Mouse (Mus musculus) forebrain, embryonic 15.5 days (tissue): ENCODE results near the gene Bgn. TPM values are rescaled to one million over a fixed set of nuclear protein-coding genes. Genes with fewer than 3 reads are reported as not detected.
A peak's percentile ranks its signal among the peaks of the same experiment; 100 is the strongest.

Source experiments
- ATAC-seq: fragments of 200-750 bp; cut with Nextera tagmentation; replicated peaks from 2 replicates; pipeline ENCODE4 v1.8.0; 2017; ENCODE audit warnings: mild to moderate bottlenecking, moderate TSS enrichment, moderate library complexity
- H3K27ac ChIP-seq: fragments of 300-500 bp; sonication (generic); replicated peaks from 2 replicates; pipeline ENCODE4 v1.5.1; 2015; ENCODE audit warnings: mild to moderate bottlenecking, inconsistent platforms
- H3K27me3 ChIP-seq: fragments of 300-500 bp; sonication (generic); 2 replicates; pipeline ENCODE4 v1.6.1; 2015; ENCODE audit warnings: inconsistent platforms
- H3K36me3 ChIP-seq: fragments of 300-500 bp; sonication (generic); 2 replicates; pipeline ENCODE4 v1.6.1; 2015; ENCODE audit warnings: mild to moderate bottlenecking, inconsistent platforms
- H3K4me1 ChIP-seq: fragments of 300-500 bp; sonication (generic); 2 replicates; pipeline ENCODE4 v1.6.1; 2015; ENCODE audit warnings: inconsistent platforms
- H3K4me2 ChIP-seq: fragments of 300-500 bp; sonication (generic); replicated peaks from 2 replicates; pipeline ENCODE4 v1.6.1; 2015; ENCODE audit warnings: mild to moderate bottlenecking, inconsistent platforms
- H3K4me3 ChIP-seq: fragments of 300-500 bp; sonication (generic); 2 replicates; pipeline ENCODE4 v1.5.1; 2015; ENCODE audit warnings: mild to moderate bottlenecking, inconsistent platforms
- H3K9ac ChIP-seq: fragments of 300-500 bp; sonication (generic); replicated peaks from 2 replicates; pipeline ENCODE4 v1.6.1; 2015; ENCODE audit warnings: mild to moderate bottlenecking, inconsistent platforms
- H3K9me3 ChIP-seq: fragments of 300-500 bp; sonication (generic); 2 replicates; pipeline ENCODE4 v1.6.1; 2016; ENCODE audit warnings: inconsistent platforms
- WGBS: fragments of 180-500 bp; shearing (Covaris S2); methylation state at CpG from one replicate; pipeline ENCODE4 v1.1.7; 2015; ENCODE audit warnings: mixed read lengths; 5-methylcytosine and 5-hydroxymethylcytosine counted together
- polyA plus RNA-seq: library from polyadenylated mRNA; unstranded; fragments of >200 nt; fragmentation: Nextera tagmentation; extraction: Ambion mirVana; gene quantifications from 2 replicates; pipeline ENCODE4 v1.2.1, GENCODE M21; 2015

Gene Bgn
- 12.8 and 13.4 TPM in 2 replicates for polyA plus RNA-seq

GRCm38 (mm10) chrX:73483484-73483810, at the start of gene Bgn:
TSS of gene Bgn (plus strand) at chrX:73483602.
- H3K4me3 ChIP-seq = no peak within 1 kb of the TSS
- WGBS = 34% methylated on average over 10 of the region's 14 CpGs
- no peak within 1 kb of the TSS for H3K4me2 ChIP-seq

GRCm38 (mm10) chrX:73435252-73435651, 48.1 kb upstream of the Bgn start, which contains the start of gene Trex2:
TSS of gene Trex2 (minus strand) at chrX:73435344.
- ATAC-seq = no peak
- Histone ChIP-seq H3K9me3 (no peaks in the 10 kb centered on the region), H3K4me3 (no peak within 1 kb of the TSS), H3K4me1 (no peaks in the 10 kb centered on the region), H3K27ac (no peak within 1 kb of the TSS), H3K36me3 (no peaks in the 10 kb centered on the region), H3K27me3 (no peaks in the 10 kb centered on the region), H3K4me2 (no peak within 1 kb of the TSS), H3K9ac (no peak within 1 kb of the TSS)
- 82% methylated on average over 11 of the region's 11 CpGs for WGBS

More at GRCm38 (mm10) chrX:73483484-73483810, at the start of gene Bgn:
- Histone ChIP-seq H3K4me1 (no peaks in the 10 kb centered on the region), H3K9me3 (no peaks in the 10 kb centered on the region), H3K27ac (no peak within 1 kb of the TSS), H3K9ac (no peak within 1 kb of the TSS), H3K36me3 (no peaks in the 10 kb centered on the region), H3K27me3 (no peaks in the 10 kb centered on the region)
- no peak for ATAC-seq

DNA sequence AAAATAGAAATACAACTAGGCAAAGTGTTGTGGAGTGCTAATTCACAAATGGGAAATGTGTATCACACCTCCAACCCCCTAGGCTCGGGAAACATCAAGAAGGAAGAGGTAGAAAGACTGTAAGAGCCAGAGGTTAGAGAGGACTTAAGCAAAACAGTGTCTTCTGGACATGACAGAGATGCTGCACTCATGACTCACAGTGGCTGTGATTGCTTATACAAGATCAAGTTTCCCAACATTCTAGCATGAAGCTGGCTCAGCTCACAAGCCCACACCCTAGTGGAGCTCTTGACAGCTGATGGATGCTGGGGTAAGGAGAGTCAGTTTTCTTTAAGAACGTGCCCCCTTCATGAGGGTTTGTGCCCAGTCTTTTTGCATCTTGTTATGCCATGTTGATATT, 42.0 kb upstream of the Bgn start:
- Histone ChIP-seq H3K27ac (no peak overlapping the region), H3K4me1 (no peaks in the 10 kb centered on the region), H3K4me3 (no peak overlapping the region), H3K9ac (no peak overlapping the region), H3K4me2 (no peak overlapping the region), H3K27me3 (no peaks in the 10 kb centered on the region), H3K36me3 (no peaks in the 10 kb centered on the region; the same call in 1 of the 2 replicates), H3K9me3 (no peaks in the 10 kb centered on the region)
- 68% methylated on average over 2 of the region's 2 CpGs for WGBS
- ATAC-seq = no peak

GRCm38 (mm10) chrX:73451949-73452348, 31.5 kb upstream of the Bgn start:
- H3K4me1 ChIP-seq = no peaks in the 10 kb centered on the region
- no peaks in the 10 kb centered on the region for H3K27me3 ChIP-seq
- no peak for ATAC-seq
- 30% methylated on average over 2 of the region's 2 CpGs for WGBS
- H3K4me3 ChIP-seq = no peak overlapping the region
- no peaks in the 10 kb centered on the region for H3K9me3 ChIP-seq
- H3K27ac ChIP-seq = no peak overlapping the region
- no peaks in the 10 kb centered on the region for H3K36me3 ChIP-seq
- H3K4me2 ChIP-seq = no peak overlapping the region
- no peak overlapping the region for H3K9ac ChIP-seq

- Histone ChIP-seq H3K27me3 (no peaks in the 10 kb centered on the region), H3K9me3 (no peaks in the 10 kb centered on the region), H3K4me2 (peak within 1 kb of the TSS; percentile 52), H3K4me3 (peak within 1 kb of the TSS; percentile 58), H3K36me3 (no peaks in the 10 kb centered on the region), H3K27ac (no peak within 1 kb of the TSS), H3K4me1 (peaks cover 6% of the 10 kb centered on the region), H3K9ac (peak within 1 kb of the TSS; percentile 54)
- WGBS = 18% methylated on average over 26 of the region's 26 CpGs
- ATAC-seq = peak; percentile 100
Measured at GRCm38 (mm10) chrX:73458877-73459392, 24.5 kb upstream of the Bgn start, which contains the start of gene Haus7. TSS of gene Haus7 (minus strand) at chrX:73459044.

DNA sequence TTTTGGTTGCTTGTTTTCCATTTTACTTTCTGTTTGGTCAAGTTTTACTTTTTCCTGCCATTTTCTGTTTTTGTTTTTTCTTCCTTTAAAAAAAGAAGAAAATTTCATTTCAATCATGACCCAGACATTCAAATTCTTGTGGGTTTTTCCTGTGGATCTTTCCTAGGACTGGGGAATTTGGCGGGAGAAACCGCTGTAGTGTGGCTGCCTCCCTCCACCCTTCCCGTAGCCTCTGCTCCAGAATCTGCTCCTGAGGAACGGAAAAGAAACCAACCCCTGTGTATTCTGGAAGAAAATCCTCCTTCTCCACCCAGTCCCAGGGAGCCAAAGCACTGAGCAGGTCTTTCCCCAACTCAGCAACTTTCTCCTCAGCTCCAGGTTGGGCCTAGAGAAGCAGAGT, 22.6 kb upstream of the Bgn start:
- whole genome bisulfite sequencing = 78% methylated on average over 4 of the region's 4 CpGs
- H3K4me1 ChIP-seq = peaks cover 6% of the 10 kb centered on the region
- no peaks in the 10 kb centered on the region for H3K36me3 ChIP-seq
- H3K27ac ChIP-seq = no peak overlapping the region
- H3K4me3 ChIP-seq = no peak overlapping the region
- H3K9me3 ChIP-seq = no peaks in the 10 kb centered on the region
- no peak for ATAC-seq
- H3K4me2 ChIP-seq = no peak overlapping the region
- no peaks in the 10 kb centered on the region for H3K27me3 ChIP-seq
- H3K9ac ChIP-seq = no peak overlapping the region

DNA sequence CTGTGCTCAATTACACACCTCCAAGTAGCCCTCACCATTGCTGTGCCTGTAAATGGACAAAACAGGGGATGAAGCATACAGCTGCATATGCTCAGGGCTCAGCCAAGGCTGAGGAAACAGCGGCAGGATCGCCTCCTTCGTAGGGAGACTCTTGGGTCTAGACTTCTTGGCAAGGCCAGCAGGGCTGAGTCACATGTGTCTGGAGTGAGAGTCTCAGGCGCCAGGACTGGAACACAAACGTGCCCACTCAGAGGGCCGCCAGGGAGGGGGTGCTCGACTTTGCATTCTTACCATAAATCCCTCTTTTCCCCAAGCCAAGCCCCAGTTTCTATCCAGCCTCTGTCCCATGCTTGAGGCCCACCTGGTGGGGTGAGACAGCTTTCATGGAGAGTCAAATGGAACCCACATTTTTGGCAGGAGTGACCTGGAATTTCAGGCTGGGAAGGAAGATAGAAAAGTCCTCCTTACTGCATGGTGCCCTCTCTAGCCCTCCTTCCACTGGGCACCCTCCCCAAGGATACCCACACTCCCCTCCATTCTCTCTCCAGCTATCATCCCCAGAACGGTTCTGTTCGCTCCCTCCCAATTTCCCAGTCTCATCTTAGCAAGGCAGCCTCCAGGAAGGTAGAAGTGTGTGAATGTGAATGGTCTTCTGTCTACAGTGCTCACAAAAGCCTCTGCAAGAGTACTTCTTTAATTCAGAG, 17.8 kb upstream of the Bgn start:
- Histone ChIP-seq H3K9me3 (no peaks in the 10 kb centered on the region), H3K9ac (no peak overlapping the region), H3K27me3 (no peaks in the 10 kb centered on the region), H3K36me3 (no peaks in the 10 kb centered on the region), H3K4me1 (no peaks in the 10 kb centered on the region), H3K4me3 (no peak overlapping the region), H3K4me2 (no peak overlapping the region), H3K27ac (no peak overlapping the region)
- WGBS = 65% methylated on average over 9 of the region's 9 CpGs
- no peak for ATAC-seq

- Histone ChIP-seq H3K4me2 (no peak overlapping the region), H3K4me1 (no peaks in the 10 kb centered on the region), H3K27ac (no peak overlapping the region), H3K9ac (no peak overlapping the region), H3K9me3 (no peaks in the 10 kb centered on the region), H3K36me3 (no peaks in the 10 kb centered on the region), H3K4me3 (no peak overlapping the region), H3K27me3 (no peaks in the 10 kb centered on the region)
- WGBS = 71% methylated on average over 5 of the region's 5 CpGs
- no peak for ATAC-seq
Measured at GRCm38 (mm10) chrX:73467446-73468241, 15.8 kb upstream of the Bgn start.

DNA sequence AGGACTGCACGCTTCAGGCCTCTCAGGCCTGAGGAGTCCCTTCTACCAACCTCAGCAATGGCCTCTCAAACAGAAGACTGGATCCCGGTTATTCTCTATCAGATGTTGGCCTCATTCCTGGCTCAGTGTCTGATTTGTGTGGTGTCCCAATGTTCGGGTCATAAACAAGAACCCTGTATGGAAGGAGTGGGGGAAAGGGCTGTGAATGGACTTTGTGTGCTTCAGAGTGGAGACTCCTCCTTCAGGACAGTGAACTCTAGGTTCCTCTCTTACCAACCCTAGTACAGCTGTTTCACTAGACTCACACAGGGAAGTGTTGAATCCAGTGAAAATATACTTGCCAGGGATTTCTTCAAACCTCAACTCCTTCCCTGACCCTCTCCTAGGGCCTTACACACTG, 15.1 kb upstream of the Bgn start:
- 79% methylated on average over 3 of the region's 3 CpGs for WGBS
- Histone ChIP-seq H3K36me3 (no peaks in the 10 kb centered on the region), H3K4me2 (no peak overlapping the region), H3K9ac (no peak overlapping the region), H3K9me3 (no peaks in the 10 kb centered on the region), H3K4me1 (no peaks in the 10 kb centered on the region), H3K27me3 (no peaks in the 10 kb centered on the region), H3K4me3 (no peak overlapping the region), H3K27ac (no peak overlapping the region)
- no peak for ATAC-seq

DNA sequence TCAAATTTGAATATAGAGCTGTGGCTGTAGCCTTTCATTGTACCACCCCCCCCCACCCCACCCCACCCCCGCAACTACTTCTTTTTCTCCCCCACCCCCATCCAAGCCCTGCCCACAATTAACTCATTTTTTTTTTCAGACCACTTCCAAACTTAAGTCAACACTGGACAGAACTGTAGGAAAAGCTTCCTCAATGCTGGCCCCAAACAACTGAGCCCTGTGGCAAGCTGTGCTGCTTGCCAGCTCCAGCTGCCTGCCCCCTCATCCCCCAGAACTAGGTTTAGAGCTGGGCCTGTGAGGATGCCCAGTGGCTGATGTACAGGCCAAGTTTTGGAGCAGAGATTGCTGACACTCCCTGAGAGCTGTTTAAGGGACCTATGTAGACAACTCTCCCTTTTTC, 14.7 kb upstream of the Bgn start:
- no peak overlapping the region for H3K4me2 ChIP-seq
- WGBS = 85% methylated on average over 1 of the region's 1 CpGs

GRCm38 (mm10) chrX:73471764-73472163, 11.6 kb upstream of the Bgn start:
- no peak for ATAC-seq
- no peaks in the 10 kb centered on the region for H3K27me3 ChIP-seq
- no peaks in the 10 kb centered on the region for H3K36me3 ChIP-seq
- no peak overlapping the region for H3K9ac ChIP-seq
- no peaks in the 10 kb centered on the region for H3K4me1 ChIP-seq
- no peaks in the 10 kb centered on the region for H3K9me3 ChIP-seq
- no peak overlapping the region for H3K4me3 ChIP-seq
- no peak overlapping the region for H3K27ac ChIP-seq
- WGBS = 88% methylated on average over 3 of the region's 3 CpGs
- no peak overlapping the region for H3K4me2 ChIP-seq

More for the DNA sequence above, 14.7 kb upstream of the Bgn start:
- Histone ChIP-seq H3K4me1 (no peaks in the 10 kb centered on the region), H3K27me3 (no peaks in the 10 kb centered on the region), H3K27ac (no peak overlapping the region), H3K4me3 (no peak overlapping the region), H3K9me3 (no peaks in the 10 kb centered on the region), H3K9ac (no peak overlapping the region), H3K36me3 (no peaks in the 10 kb centered on the region)
- ATAC-seq = no peak

DNA sequence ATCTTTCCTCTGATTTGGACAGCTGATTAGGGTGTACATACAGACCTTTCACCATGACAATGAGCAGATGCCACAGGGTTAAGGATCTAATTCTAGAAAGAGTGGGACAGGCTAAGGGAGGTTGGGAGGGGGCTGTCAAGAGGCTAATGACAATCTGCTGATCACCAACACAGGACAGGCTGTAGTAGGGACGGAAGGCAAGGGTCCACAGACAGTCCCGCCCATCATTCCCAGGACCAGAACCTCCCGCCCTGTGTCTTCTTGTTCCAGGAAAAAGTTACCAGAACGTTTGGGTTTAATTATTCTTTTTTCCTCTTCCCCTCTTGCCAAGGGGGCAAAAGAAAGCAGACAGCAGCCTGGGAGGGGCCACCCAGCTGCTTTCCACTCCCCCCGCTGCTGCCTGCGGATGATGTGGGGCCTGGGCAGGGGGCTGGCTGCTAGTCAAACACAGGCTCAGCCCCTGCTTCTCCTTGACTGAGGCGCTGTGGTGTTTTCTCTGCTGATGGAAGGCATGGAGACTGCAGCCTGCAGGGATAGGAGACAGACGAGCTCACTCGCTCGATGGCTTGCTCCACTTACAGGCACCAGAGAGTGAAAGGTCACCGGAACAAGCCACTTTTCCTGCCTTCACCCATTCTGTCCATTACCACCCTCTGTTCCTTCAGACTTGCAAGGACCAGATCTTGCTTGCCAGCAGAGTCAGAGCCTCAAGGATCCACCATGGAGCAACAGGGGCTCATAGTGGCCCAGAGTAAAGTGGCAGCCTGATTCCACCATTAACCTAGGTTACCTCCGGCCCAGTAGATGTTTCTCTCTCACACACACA, 8.8 kb upstream of the Bgn start:
- H3K4me3 ChIP-seq = no peak overlapping the region
- H3K36me3 ChIP-seq = no peaks in the 10 kb centered on the region
- H3K9me3 ChIP-seq = no peaks in the 10 kb centered on the region
- no peak overlapping the region for H3K27ac ChIP-seq
- no peak overlapping the region for H3K4me2 ChIP-seq
- no peaks in the 10 kb centered on the region for H3K4me1 ChIP-seq
- H3K27me3 ChIP-seq = no peaks in the 10 kb centered on the region
- no peak for ATAC-seq
- no peak overlapping the region for H3K9ac ChIP-seq
- WGBS = 64% methylated on average over 12 of the region's 12 CpGs
